Mouse (Mus musculus) lung, postnatal 0 days (tissue): ENCODE data around the gene Nr5a2.

Source experiments
- CTCF ChIP-seq: IDR thresholded peaks from 2 replicates; pipeline ENCODE4 v1.5.1; 2016; ENCODE audit warnings: antibody characterized with exemption, mild to moderate bottlenecking
- EP300 ChIP-seq: IDR thresholded peaks from 2 replicates; pipeline ENCODE4 v1.6.1; 2016; ENCODE audit warnings: antibody characterized with exemption, mild to moderate bottlenecking, control low read depth

GRCm38 (mm10) chr1:136886678-136887077, 73.6 kb downstream of the Nr5a2 start:
- no peak for TF ChIP-seq CTCF
- no peak for TF ChIP-seq EP300
